In the genomic region with DNA sequence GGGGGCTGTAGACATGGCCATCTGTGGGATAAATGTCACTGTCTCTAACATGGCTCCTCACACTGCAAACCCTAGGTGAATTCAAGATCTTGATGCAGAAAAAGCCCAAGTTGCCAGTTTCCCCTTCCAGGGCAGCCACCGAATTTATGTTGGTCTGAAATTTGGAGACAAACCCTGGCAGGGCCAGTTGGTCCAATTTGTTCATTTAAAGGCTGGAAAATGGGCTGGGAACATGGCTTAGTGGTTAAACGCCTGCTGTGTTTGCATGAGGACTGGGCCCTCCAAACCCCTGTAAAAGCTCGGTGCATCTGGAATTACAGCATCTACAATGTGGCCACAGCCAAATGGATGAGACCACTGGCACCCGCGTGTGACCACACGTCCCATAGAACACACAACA, we compare ENCODE assay signal across 31 mouse cellular contexts.
"Had no signal": no experiment of that assay in that cellular context is flagged by ENCODE, and none has a peak within 500 bp of the region (broad histone marks: within the 10 kb centered on the region; RNA-seq: fewer than 3 reads in every experiment).

No protein-coding gene starts in this region.

- H3K4me1 ChIP-seq: heart, embryonic 13.5 days; heart, embryonic 15.5 days; hindbrain, embryonic 10.5 days; hindbrain, embryonic 12.5 days; hindbrain, embryonic 13.5 days; hindbrain, embryonic 15.5 days; intestine, embryonic 15.5 days had no signal

- H3K4me2 ChIP-seq: heart, embryonic 11.5 days; heart, embryonic 13.5 days; heart, embryonic 15.5 days; hindbrain, embryonic 12.5 days; hindbrain, embryonic 13.5 days; hindbrain, embryonic 14.5 days; hindbrain, embryonic 15.5 days; intestine, embryonic 15.5 days; kidney, embryonic 15.5 days had no signal

- H3K9ac ChIP-seq: heart, embryonic 13.5 days; heart, embryonic 15.5 days; hindbrain, embryonic 12.5 days; hindbrain, embryonic 13.5 days; hindbrain, embryonic 14.5 days; hindbrain, embryonic 15.5 days; intestine, embryonic 15.5 days; kidney, embryonic 15.5 days had no signal

- H3K9me3 ChIP-seq: heart, embryonic 13.5 days; heart, embryonic 15.5 days; hindbrain, embryonic 10.5 days; hindbrain, embryonic 12.5 days; hindbrain, embryonic 13.5 days; hindbrain, embryonic 15.5 days; intestine, embryonic 15.5 days; kidney, embryonic 15.5 days had no signal

- DNase-seq: heart, postnatal 10 days; heart, postnatal 14 days; heart, postnatal 36 days; heart, postnatal 4 days; kidney, adult 11 months; kidney, adult 2 months; kidney, adult 8-10 months; kidney, adult 9 months; kidney, postnatal 10 days; kidney, postnatal 14 days; kidney, postnatal 36 days; kidney, postnatal 4 days; layer of hippocampus, adult 9-11 months; layer of hippocampus, postnatal 36 days had no signal

- H3K4me3 ChIP-seq: heart, embryonic 13.5 days; heart, embryonic 15.5 days; hindbrain, embryonic 10.5 days; hindbrain, embryonic 12.5 days; hindbrain, embryonic 13.5 days; hindbrain, embryonic 15.5 days; intestine, embryonic 15.5 days; kidney, embryonic 15.5 days; layer of hippocampus, adult 2 months had no signal

- ATAC-seq: hindbrain, embryonic 16.5 days; hindbrain, postnatal 0 days; inflammation-experienced regulatory T-cells, adult 6 months; intestine, embryonic 15.5 days; intestine, embryonic 16.5 days; intestine, postnatal 0 days had no signal

- H3K27ac ChIP-seq: heart, embryonic 13.5 days; heart, embryonic 15.5 days; hindbrain, embryonic 10.5 days; hindbrain, embryonic 12.5 days; hindbrain, embryonic 13.5 days; hindbrain, embryonic 14.5 days; hindbrain, embryonic 15.5 days; hindbrain, postnatal 0 days; intestine, embryonic 15.5 days; kidney, embryonic 15.5 days; kidney, postnatal 0 days; layer of hippocampus, adult 2 months had no signal

- H3K27me3 ChIP-seq: heart, embryonic 13.5 days; heart, embryonic 15.5 days; hindbrain, embryonic 12.5 days; hindbrain, embryonic 13.5 days; hindbrain, embryonic 15.5 days; intestine, embryonic 15.5 days; kidney, embryonic 15.5 days had no signal
